Mouse (Mus musculus) heart, adult 18-20 months (tissue): ENCODE measurements at regions not wholly inside any gene's neighbourhood (a gene's known extent, or its start where the extent isn't known, plus 50 kb on each side); places are given as distances from the start of the nearest gene placed in this dataset.
A peak's percentile ranks its signal among the peaks of the same experiment; 100 is the strongest.

Experiments
- DNase-seq, 2 experiments: peaks; one replicate each; pipeline ENCODE4 v3.0.0; 2021 to 2022; ENCODE audit warnings: mixed read lengths in 1 of 2

GRCm38 (mm10) chr2:7840612-7841011 lies 331.2 kb upstream of the Celf2 start:
- no peak for DNase-seq

DNA sequence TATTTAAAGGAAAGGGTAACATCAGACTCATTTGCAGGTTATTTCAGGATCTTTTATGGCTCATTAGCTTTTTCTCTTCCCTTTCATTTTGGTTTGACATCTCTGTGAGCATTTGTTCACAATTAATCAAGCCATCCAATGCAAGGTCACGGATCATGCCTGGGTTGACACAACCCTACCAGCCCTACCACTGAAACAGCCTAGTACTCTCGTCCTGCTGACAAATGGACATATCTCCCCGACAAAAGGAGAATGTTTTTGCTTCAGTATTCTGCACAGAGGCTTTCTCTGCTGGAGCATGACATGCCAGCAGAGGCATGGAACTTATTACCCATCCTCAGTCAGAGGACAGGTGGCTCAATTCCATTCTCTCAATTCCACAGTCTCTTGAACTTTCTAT lies 328.5 kb upstream of the Celf2 start:
- DNase-seq, result no peak

DNA sequence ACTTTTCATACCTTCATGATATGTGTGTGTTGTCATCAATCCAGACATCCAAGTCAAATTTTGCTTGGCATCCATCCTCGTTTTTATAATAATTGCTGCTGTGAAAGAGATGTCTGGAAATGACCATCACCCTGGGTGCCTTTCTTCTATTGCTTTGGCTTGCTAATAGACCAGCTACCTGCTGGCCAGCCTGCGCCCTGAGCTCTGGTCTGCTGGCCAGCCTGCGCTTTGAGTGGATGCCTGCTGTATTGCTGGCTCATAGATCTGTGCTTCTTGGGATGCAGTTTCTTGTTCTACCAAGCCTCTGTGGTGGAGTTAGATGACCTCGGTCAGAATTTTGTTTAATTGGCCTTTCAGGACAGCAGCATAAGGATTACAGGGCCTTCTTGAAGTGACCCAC lies 321.9 kb upstream of the Celf2 start:
- no peak for DNase-seq

DNA sequence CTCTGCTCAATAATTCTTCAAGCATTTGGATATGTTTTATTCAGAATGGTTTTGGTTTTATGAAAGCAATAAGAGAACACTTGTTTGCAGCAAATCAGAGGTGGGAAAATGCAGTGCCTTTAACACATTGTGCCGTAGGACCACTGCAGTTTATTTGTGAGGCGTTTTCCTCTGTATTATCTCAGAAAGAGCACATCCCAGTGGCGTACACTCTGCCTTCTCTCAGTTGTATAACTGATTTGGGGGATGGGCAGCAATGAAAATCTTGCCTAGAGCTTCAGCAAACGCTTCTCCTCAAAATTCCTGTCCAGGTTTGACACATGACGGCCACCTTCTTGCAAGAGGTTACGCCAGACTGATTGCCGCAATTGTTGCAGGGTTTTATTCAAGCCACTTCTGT lies 316.9 kb upstream of the Celf2 start:
- DNase-seq, result no peak

- DNase-seq, result no peak
These were observed 287.1 kb upstream of the Celf2 start for GRCm38 (mm10) chr2:7796415-7796814.

DNA sequence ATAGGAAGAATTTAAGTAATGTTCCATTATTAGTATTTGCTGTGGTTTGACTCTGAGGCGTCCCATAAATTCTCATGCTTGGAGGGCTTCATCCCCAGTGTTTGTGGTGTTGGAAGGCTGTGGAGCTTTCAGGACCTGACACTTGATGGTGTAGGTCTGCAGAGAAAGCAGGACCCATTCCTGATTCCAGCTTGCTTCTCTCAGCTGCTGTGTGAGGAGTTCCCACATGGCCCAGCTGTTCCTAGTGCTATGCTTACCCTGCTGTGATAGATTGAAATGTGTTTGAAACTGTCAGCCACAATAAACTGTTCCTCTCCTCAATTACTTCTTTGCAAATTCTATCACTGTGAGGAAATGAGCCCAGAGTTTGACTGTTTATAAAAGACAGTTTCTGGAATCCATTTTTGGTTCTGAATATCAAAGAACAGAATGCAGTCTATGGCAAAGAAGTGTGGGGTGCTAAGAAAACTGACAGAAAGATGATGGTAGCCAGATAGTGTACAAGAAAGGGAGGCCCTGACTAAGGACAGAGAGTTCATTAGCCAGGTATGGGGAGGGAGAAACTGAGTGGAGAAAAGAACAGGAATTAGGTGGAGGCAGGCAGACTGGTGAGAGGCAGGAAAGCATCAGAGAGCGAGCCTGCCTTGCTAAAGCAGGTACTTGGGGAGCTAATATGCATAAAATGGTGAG lies 283.2 kb upstream of the Celf2 start:
- no peak for DNase-seq

DNA sequence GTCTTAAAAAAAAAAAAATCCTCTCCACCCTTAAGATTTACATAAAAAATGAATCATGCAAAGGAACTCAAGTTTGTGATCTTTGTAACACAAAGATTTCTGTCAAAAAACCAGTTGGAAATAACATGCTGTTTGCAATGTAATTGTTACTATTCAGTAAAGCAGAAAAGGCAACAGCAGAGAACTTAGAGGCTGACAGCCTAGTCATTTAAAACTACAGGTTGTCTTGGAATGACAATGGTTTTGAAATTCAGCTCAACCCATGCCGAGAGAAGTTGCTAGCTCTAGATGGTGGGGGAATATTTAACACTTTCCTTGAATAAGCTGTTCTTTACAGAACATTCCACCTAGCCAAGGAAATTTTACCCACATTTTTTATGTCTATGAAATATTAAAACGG lies 269.2 kb upstream of the Celf2 start:
- DNase-seq, result no peak

DNA sequence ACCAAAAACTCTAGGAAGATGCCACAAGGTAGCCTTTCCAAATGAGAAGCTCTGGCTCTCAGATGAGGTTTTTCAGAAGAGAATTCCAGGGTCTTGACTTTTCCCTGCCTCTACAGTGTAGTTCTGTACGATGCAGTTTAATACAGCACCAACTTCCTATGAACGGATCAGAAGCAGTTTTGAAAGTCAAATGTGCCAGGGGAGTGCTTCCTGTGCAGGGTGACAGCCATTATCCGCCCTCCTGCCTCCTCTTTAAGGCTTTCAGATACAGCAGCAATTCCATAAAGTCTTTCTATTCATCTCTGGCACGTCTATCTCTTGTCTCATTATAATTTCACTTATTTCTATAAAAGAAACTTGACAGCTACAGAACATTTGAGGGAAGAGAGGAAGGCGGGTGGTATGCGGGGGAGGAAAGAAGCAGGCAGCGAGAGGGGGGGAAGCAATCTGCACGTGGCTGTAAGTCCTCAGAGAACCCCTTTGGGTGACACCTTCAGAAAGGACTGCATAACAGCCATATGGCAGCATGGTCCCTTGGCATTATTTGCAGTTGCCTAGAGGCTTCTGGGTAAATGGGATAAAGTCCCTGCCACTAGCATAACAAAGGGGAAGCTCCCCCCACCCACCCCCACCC lies 224.9 kb upstream of the Celf2 start:
- no peak for DNase-seq

GRCm38 (mm10) chr2:7730960-7731359 lies 221.6 kb upstream of the Celf2 start:
- no peak for DNase-seq

- no peak for DNase-seq
These were observed 213.0 kb upstream of the Celf2 start for GRCm38 (mm10) chr2:7722283-7722935.

GRCm38 (mm10) chr2:7711046-7711445 lies 201.7 kb upstream of the Celf2 start:
- no peak for DNase-seq

- DNase-seq, result no peak
These were observed 201.1 kb upstream of the Celf2 start for GRCm38 (mm10) chr2:7710476-7710875.

GRCm38 (mm10) chr2:7683355-7683754 lies 174.0 kb upstream of the Celf2 start:
- DNase-seq, result no peak

DNA sequence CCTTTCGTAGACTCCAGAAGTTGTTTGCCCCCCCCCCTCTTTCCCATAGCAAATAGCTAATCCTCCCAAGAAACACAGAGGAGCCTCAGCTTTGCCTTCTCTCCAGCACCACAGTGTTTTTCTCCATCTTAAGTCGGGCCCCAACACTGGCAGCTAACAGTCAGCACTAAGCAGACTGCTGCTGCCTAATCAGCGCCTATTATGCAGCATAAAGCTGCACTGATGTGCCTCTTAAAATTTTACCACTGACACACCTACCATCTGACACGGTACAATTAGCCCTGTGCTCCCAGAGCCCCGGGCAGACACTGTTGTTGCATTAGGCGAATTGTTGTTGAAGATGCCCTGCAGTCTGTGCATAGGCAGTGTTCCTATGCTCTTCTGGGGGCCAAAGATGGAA lies 131.5 kb upstream of the Celf2 start:
- DNase-seq, result no peak

DNA sequence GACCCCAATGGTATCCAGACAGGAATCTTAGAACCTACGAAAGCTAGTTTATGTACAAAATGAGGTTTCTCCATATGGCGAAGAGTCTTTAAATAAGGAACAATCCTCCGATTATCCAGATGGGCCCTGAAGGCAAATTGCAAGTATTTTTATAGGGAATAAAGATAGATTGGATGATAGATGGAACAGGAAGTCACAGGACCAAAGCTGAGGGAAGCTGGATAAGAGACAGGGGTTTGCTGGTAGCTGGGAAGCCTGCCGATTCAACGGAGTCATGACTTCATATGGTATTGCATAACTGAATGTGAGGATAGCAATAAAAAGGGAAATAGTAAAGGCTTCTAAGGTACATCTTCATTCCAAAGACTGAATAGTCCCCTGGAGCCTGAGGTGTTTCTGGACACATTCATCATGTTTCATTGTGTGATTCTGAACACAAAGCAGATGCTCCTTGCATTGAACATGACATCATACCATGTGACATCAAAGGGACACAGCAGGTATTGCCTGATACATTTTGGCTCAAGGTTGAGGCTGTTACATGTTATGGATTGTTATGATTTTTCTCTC lies 113.4 kb upstream of the Celf2 start:
- no peak for DNase-seq

DNA sequence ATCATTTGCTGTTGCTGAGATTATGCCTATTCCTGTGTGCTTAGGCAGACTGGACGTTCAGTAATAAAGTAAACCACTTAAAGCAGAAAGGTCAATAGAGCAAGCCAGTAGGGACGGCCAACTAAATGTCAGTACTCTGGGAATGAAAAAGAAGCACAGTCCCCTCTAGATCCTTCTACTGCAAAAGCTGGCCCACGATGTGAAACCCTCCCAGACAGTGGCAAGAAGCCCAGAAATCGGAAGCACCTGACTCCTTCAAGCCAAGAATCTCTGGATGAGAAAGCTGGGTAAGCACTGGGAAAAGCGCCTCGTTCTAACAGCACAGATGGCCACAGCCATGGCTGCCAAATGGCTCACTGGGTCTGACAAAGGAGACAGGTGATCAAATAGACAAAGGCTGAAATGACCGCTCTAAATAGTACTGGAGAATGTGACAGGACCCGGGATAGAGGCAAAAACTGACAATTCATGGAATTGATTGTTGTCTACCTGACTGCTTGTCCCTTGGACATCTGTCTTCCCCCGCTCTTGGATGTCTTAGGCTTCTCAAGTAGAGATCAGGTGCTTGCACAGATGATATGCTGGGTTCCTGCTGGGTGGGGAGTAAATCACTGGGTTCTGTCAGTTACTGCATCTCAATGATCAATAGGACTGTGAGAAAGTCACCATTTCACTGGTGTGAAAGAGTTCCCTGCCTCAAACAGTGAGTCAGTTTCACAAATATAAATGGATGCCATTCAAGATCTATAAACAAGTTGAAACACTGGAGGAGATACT lies 110.7 kb upstream of the Celf2 start:
- DNase-seq, result peak; percentile 82 to 89

- no peak for DNase-seq
These were observed 68.8 kb upstream of the Celf2 start for GRCm38 (mm10) chr2:7578196-7578595.
